17 mouse cellular contexts compared by ENCODE assay signal in the genomic region with DNA sequence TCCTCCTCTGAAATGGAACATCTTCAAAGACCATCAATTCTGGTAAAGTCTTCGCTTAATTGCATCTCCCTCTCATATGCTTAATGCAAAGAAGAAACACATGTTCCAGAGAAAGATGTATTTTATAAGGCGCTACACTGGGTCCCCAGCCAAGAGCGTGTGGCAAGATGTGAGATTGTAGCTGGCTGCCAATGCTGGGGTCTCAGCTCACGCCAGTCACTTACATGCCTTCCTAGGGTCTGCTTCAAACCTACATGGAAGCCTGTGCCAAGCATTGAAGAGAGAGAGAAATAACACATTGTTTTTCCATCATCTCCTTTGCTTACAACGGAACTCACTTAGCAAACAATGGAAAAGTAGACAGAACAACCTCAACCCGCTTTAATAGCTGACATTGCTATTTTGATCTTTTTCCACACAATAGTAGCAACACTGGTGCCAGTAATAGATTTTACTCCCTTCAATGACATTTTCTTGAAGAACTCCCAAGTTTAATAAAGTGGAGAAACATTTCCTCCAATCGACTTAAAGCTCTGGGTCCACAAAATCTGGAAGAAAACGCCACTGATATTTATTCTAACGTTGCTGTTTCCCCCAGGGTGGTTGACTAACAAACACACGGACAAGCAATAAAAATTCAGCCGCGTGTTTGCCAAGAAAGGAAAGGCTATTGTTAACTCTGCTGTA.
A peak's percentile ranks its signal among the peaks of the same experiment; 100 is the strongest.
DNase-seq lines count a peak whose midpoint lies in the region; ATAC-seq lines count a peak whose summit lies in the region.
"Had no signal": no experiment of that assay in that cellular context is flagged by ENCODE, and none has a peak within 500 bp of the region (broad histone marks: within the 10 kb centered on the region; RNA-seq: fewer than 3 reads in every experiment).

No protein-coding gene starts in this region.

- H3K27me3 ChIP-seq in lung, embryonic 15.5 days: no peaks in the 10 kb centered on the region
- H3K27me3 ChIP-seq in embryonic facial prominence, embryonic 14.5 days (replicated peaks; ENCODE audit: control insufficient read depth, insufficient read depth, low read length): no peaks in the 10 kb centered on the region
- H3K27me3 ChIP-seq: heart, embryonic 13.5 days; hindbrain, embryonic 13.5 days; neural tube, embryonic 12.5 days had no signal

- H3K27ac ChIP-seq in lung, embryonic 15.5 days: peak overlapping the region; percentile 7
- peak overlapping the region; percentile 66 for H3K27ac ChIP-seq in embryonic facial prominence, embryonic 14.5 days (replicated peaks; ENCODE audit: low read depth, low read length)
- H3K27ac ChIP-seq: heart, embryonic 13.5 days; hindbrain, embryonic 13.5 days; macrophage; neural tube, embryonic 12.5 days had no signal

- peaks cover 14% of the 10 kb centered on the region; the same call in 1 of the 2 replicates for H3K4me1 ChIP-seq in lung, embryonic 15.5 days
- peaks cover 4% of the 10 kb centered on the region; the same call in 1 of the 2 replicates for H3K4me1 ChIP-seq in embryonic facial prominence, embryonic 14.5 days (ENCODE audit: control insufficient read depth, insufficient read depth, low read length)
- H3K4me1 ChIP-seq: neural tube, embryonic 12.5 days had no signal

- peak; percentile 83 for ATAC-seq in lung, embryonic 15.5 days (ENCODE audit: borderline replicate concordance, extremely low read depth, low FRiP score, low TSS enrichment)
- peak; percentile 33; the same call in 1 of the 2 replicates for ATAC-seq in embryonic facial prominence, embryonic 14.5 days (ENCODE audit: low read depth)
- ATAC-seq: forebrain, embryonic 16.5 days; intestine, embryonic 16.5 days; midbrain, embryonic 16.5 days had no signal

- no peaks in the 10 kb centered on the region for H3K36me3 ChIP-seq in lung, embryonic 15.5 days
- no peaks in the 10 kb centered on the region for H3K36me3 ChIP-seq in embryonic facial prominence, embryonic 14.5 days (ENCODE audit: control insufficient read depth, insufficient read depth, low read length)
- H3K36me3 ChIP-seq: heart, embryonic 13.5 days; hindbrain, embryonic 13.5 days; neural tube, embryonic 12.5 days had no signal

- no peak overlapping the region for H3K9ac ChIP-seq in lung, embryonic 15.5 days
- no peak overlapping the region for H3K9ac ChIP-seq in embryonic facial prominence, embryonic 14.5 days (ENCODE audit: low read depth, low read length)
- H3K9ac ChIP-seq: heart, embryonic 13.5 days; hindbrain, embryonic 13.5 days; neural tube, embryonic 12.5 days had no signal

- 34% methylated on average over 12 of the region's 12 CpGs for WGBS in lung, embryonic 15.5 days
- WGBS in embryonic facial prominence, embryonic 14.5 days: 51% methylated on average over 12 of the region's 12 CpGs

- H3K9me3 ChIP-seq in lung, embryonic 15.5 days: no peaks in the 10 kb centered on the region
- no peaks in the 10 kb centered on the region for H3K9me3 ChIP-seq in embryonic facial prominence, embryonic 14.5 days (ENCODE audit: control insufficient read depth, low read length)
- H3K9me3 ChIP-seq: hindbrain, embryonic 13.5 days; neural tube, embryonic 12.5 days had no signal

- peak; percentile 10 for DNase-seq in heart, adult 8-10 months (ENCODE audit: low spot score)
- no peak for DNase-seq in heart, postnatal 4 days
- no peak for DNase-seq in lung, postnatal 36 days
- peak; percentile 58 for DNase-seq in adipocyte (ENCODE audit: low spot score)
- peak; percentile 78 for DNase-seq in embryonic facial prominence, embryonic 14.5 days (ENCODE audit: low spot score)
- DNase-seq in adrenal gland, adult 18-20 months (ENCODE audit: low spot score in 2 of 2): no peak
- DNase-seq: adrenal gland, adult 2 months; cerebellum, adult 2 months; left cerebral cortex, postnatal 4 days had no signal

- H3K4me3 ChIP-seq in lung, embryonic 15.5 days: no peak overlapping the region
- no peak overlapping the region for H3K4me3 ChIP-seq in embryonic facial prominence, embryonic 14.5 days (ENCODE audit: low read depth, low read length)
- H3K4me3 ChIP-seq: heart, embryonic 13.5 days; hindbrain, embryonic 13.5 days; neural tube, embryonic 12.5 days had no signal

- peak overlapping the region; percentile 14 for H3K4me2 ChIP-seq in lung, embryonic 15.5 days
- H3K4me2 ChIP-seq in embryonic facial prominence, embryonic 14.5 days (ENCODE audit: low read depth, low read length): no peak overlapping the region
- H3K4me2 ChIP-seq: heart, embryonic 13.5 days; hindbrain, embryonic 13.5 days; neural tube, embryonic 12.5 days had no signal

Comparison
In these comparisons a context has a peak if more than half of its experiments do, and no peak if none do; other contexts are left out.
1. DNase-seq: peak in heart, adult 8-10 months (single experiment), adipocyte (single experiment) and embryonic facial prominence, embryonic 14.5 days (single experiment); none in heart, postnatal 4 days (single experiment), lung, postnatal 36 days (single experiment) and adrenal gland, adult 18-20 months (0 of 2).